Mouse (Mus musculus): ENCODE measurements around the gene Eif4b. TPM values are rescaled to one million over a fixed set of nuclear protein-coding genes. Genes with fewer than 3 reads are reported as not detected.

Gene Eif4b
- polyA plus RNA-seq, 1 experiment from 2014 or later: 107 TPM

DNA sequence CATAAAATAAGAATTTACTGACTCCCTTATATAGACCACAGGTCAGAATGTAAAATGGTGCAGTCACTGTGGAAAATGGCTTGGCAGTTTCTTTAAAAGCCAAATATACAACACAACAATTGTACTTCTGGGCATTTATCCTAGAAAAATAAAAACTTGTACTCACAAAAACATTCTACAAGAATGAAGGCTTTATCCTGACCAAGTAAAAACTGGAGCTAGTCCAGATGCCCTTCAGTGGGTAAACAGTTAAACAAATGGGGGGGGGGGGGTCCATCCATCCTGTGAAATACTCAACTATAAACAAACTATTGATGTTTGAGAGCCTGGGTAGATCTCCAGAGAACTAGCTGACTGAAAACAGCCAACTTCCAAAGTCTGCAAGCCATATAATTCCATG, 23.7 kb upstream of the Eif4b start:
- H3K27me3 ChIP-seq (replicated peaks): no peaks in the 10 kb centered on the region
- H3K9me3 ChIP-seq: no peaks in the 10 kb centered on the region
- no peak for ATAC-seq (ENCODE audit: insufficient read depth, low FRiP score, low read depth)
- H3K9ac ChIP-seq: no peak overlapping the region
- H3K4me1 ChIP-seq: no peaks in the 10 kb centered on the region
- H3K4me2 ChIP-seq: no peak overlapping the region
- H3K36me3 ChIP-seq: no peaks in the 10 kb centered on the region
- H3K4me3 ChIP-seq (replicated peaks): no peak overlapping the region
- no peak overlapping the region for H3K27ac ChIP-seq

DNA sequence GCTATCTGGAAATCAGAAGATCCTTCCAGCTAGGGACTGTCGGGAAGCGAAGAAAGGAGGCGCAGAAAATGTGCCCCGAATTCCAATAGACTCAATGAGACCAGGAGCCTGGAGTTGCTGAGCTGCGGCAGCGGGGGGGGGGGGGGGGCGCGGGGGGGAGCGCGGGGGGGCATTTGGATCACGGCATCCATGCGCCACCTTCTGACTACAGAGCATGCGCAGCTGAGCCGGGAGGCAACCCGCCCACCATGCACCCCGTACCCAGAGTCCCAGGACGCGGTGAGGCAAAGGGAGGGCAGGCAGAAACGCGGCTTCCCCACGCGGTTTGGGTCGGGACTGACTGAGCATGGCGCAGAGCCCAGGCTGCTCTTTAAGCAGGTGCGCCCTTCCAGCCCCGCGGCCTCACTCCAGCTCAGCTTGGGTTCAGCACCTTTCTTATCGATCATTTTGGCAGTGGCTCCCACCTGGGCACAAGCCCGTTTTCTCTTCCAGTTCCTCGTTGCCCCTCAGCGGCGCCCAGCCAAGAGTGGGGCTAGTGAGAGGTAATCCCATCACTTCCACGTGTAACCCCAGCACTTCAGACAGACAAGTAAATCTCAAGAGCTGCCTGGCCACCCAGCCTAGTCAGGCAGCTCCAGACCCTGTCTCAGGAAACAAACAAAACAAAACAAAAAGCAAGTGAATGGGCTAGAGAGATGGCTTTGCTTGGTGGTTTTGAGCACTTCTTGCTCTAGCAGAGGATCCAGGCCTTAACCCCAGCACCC, 21.5 kb upstream of the Eif4b start:
- H3K27ac ChIP-seq: peak overlapping the region; percentile 70

DNA sequence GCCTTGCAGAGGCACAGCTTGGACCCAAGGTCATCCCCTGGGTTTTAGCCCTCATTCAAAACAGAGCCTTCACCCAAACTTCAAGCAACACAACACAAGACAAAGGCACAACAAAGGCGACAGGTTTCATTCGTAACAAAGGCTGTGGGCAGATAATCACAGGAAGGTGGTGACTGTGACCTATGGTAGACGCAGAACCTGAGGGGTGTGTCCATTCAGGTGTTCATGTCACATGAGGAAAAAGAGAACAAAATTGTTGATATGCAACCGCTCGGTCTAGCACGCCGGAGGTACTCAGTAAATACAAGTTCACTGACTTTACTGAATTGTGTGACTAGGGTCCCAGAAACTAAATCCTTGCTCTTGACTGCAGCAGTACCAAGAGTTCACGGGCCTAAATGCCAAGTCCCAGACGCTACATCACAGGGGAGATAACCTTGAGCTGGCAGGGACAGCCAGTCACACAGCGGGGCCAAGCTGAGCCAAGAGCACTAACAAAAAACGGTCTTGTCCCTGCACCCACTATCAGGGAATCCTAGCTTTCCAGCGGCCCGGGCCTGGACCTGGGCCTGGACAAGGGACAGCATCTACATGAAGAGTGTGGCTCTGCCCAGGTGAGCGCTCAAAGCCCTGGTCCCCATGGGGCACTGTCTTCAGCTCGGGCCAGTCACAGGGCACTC, 16.9 kb upstream of the Eif4b start:
- Histone ChIP-seq H3K9me3 (no peaks in the 10 kb centered on the region), H3K27me3 (replicated peaks) (no peaks in the 10 kb centered on the region), H3K27ac (no peak overlapping the region), H3K36me3 (no peaks in the 10 kb centered on the region), H3K4me1 (no peaks in the 10 kb centered on the region), H3K4me3 (replicated peaks) (no peak overlapping the region), H3K9ac (no peak overlapping the region), H3K4me2 (no peak overlapping the region)
- ATAC-seq (ENCODE audit: insufficient read depth, low FRiP score, low read depth): no peak
- WGBS: 84% methylated on average over 15 of the region's 15 CpGs

More for the DNA sequence above, 21.5 kb upstream of the Eif4b start:
- H3K9ac ChIP-seq: no peak overlapping the region; the same call in 1 of the 2 replicates
- peak; percentile 60; the same call in 1 of the 2 replicates for ATAC-seq (ENCODE audit: insufficient read depth, low FRiP score, low read depth)
- peak overlapping the region; percentile 47 for H3K4me3 ChIP-seq (replicated peaks)
- no peaks in the 10 kb centered on the region for H3K36me3 ChIP-seq
- H3K9me3 ChIP-seq: no peaks in the 10 kb centered on the region
- H3K4me2 ChIP-seq: peak overlapping the region; percentile 83
- H3K4me1 ChIP-seq: no peaks in the 10 kb centered on the region
- WGBS: 1% methylated on average over 30 of the region's 33 CpGs
- H3K27me3 ChIP-seq (replicated peaks): no peaks in the 10 kb centered on the region

DNA sequence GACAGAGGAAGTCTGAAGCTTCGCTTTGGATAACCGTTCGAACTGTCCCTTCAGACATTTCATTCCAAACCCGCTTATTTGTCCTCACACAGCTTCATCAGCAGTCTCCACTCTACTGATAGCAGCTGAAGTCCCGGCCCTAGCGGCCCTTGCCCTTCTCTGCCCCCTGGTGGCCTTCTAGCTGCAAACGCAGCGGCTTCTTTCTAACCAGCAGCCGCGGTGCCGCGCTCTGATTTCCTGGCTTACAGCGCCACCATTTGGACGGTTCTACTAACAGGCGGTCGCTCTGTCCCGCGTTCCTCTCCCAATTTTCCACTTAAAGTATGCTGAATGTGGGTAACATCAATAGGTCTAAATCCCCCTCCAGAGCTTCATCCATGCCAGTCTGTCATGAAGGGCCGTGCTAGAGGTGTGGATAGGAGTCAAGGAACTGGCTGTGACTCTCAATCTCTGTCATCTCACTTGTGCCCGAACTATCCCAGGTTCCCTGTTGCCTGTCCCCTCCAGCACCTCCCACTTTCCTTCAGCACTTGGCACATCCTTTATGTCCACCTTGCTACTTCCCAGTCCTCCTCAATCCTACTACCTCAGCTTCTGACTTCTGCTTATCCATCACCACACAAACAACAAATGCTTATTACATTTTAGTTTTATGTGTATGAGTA, 7.8 kb upstream of the Eif4b start:
- no peak overlapping the region for H3K4me3 ChIP-seq (replicated peaks)
- no peaks in the 10 kb centered on the region for H3K36me3 ChIP-seq
- H3K9me3 ChIP-seq: no peaks in the 10 kb centered on the region
- H3K4me1 ChIP-seq: peaks cover 13% of the 10 kb centered on the region
- ATAC-seq (ENCODE audit: insufficient read depth, low FRiP score, low read depth): peak; percentile 59
- H3K9ac ChIP-seq: no peak overlapping the region
- no peak overlapping the region for H3K4me2 ChIP-seq
- H3K27me3 ChIP-seq (replicated peaks): no peaks in the 10 kb centered on the region
- WGBS: 3% methylated on average over 20 of the region's 20 CpGs
- H3K27ac ChIP-seq: no peak overlapping the region

DNA sequence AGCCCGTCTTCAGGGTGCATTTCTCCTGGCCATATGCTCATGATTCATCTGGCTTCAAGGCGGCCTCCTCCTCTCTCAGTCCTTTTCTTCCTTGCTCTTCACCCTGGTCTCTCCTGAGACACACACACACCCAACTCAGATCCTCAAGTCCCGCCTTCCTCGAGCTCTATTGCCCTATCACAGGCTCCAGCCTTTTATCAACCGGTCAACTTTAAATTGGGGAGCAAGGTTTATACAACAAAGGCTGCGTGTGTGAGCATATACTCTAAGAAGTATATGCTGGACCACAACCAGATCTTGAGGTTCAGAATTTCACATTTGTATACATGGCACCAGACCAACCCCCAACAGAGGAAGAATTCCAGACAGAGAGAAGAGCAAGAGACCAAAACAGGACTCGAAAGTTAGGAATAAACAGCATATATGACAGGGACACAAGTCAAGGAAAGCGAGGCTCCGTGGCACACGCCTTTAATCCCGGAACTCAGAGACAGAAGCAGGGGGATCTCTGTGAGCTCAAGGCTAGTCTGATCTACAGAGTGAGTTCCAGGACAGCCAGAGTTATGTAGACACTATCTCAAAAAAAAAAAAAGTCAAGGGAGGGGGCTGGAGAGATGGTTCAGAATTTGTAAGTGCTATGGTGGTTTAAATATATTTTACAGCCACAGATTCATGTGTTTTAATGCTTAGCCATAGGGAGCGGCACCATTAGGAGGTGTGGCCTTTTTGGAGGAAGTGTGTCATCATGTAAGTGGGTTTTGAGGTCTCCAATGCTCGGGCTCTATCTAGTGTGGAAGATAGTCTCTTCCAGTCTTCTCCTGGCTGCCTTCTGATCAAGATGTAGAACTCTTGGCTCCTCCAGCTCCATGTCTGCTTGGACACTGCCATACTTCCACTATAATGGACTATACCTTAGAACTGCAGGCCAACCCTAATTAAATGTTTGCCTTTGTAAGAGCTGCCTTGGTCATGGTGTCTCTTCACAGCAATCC, 2.8 kb upstream of the Eif4b start:
- Histone ChIP-seq H3K4me1 (0 out of 2 replicates have a peak, but pooled peaks cover 6% of the 10 kb centered on the region), H3K9me3 (no peaks in the 10 kb centered on the region), H3K27ac (no peak overlapping the region), H3K36me3 (no peaks in the 10 kb centered on the region), H3K4me3 (replicated peaks) (no peak overlapping the region), H3K27me3 (replicated peaks) (no peaks in the 10 kb centered on the region), H3K9ac (no peak overlapping the region), H3K4me2 (no peak overlapping the region)
- no peak for ATAC-seq (ENCODE audit: insufficient read depth, low FRiP score, low read depth)
- WGBS: 67% methylated on average over 13 of the region's 13 CpGs

DNA sequence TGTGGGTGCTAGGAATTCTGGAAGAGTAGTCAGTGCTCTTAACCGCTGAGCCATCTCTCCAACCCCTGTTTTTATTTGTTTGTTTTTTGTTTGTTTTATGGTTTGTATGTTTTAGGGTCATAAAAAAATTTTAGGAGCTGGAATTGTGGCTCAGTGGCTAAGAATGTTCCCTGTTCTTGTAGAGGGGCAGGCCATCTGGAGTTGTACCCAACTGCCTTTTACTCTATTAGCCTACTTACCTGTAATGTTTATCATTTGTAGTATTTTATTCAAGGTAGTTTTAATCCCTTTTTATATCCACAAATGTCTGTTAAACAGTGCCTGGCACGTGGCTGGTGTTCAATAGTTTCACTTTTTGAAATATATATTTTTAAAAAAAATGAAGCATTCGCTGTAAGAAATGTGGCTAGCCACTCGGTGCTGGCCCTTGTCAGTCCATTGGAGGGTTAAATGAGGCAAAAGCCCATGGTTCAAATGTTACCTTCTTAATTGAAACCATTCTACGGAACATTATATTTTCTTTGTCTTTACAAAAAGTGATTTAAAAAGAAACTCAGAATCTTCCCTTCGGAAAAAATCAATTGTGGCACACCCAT, 512 bp upstream of the Eif4b start:
- H3K4me2 ChIP-seq: peak overlapping the region; percentile 49
- no peaks in the 10 kb centered on the region for H3K27me3 ChIP-seq (replicated peaks)
- no peak overlapping the region for H3K9ac ChIP-seq
- peak overlapping the region; percentile 97; the same call in 1 of the 2 replicates for H3K27ac ChIP-seq
- H3K9me3 ChIP-seq: no peaks in the 10 kb centered on the region
- no peaks in the 10 kb centered on the region for H3K36me3 ChIP-seq
- peak overlapping the region; percentile 100 for H3K4me3 ChIP-seq (replicated peaks)
- H3K4me1 ChIP-seq: 0 out of 2 replicates have a peak, but pooled peaks cover 6% of the 10 kb centered on the region
- peak; percentile 3; the same call in 1 of the 2 replicates for ATAC-seq (ENCODE audit: insufficient read depth, low FRiP score, low read depth)
- 15% methylated on average over 6 of the region's 6 CpGs for WGBS

DNA sequence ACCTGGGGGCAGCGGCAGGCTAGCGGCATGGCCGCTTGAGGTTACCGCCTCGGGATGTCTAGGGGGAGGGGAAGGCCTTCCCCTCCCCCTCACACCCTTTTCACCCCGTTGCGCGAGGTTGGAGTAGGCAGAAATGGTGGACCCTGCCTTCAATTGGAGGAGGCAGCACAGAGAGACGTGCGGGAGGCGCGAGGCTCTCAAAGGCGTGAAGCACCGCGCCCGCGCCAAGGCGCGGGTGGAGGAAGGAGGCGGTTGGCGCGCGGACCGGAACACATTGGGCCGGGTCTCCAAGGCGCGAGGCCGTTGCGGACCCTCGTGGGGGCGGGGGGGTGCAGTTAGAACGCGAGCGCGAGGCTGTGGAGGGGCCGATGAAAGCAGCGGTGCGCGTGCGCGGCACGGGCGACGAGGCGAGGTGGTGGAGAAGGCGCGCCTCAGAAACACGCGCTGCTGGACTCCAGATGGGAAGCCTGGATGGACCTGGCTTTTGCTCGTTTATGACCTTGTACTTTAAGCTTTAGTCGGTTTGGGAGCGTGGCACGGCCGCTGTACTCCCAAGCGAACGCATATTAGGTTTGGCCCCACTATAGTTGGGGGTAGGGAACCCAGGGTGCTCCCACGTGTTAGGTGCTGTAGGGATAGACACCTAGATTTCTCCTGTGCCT, 628 bp downstream of the Eif4b start:
- peak overlapping the region; percentile 75 for H3K4me2 ChIP-seq
- peak; percentile 24 for ATAC-seq (ENCODE audit: insufficient read depth, low FRiP score, low read depth)

DNA sequence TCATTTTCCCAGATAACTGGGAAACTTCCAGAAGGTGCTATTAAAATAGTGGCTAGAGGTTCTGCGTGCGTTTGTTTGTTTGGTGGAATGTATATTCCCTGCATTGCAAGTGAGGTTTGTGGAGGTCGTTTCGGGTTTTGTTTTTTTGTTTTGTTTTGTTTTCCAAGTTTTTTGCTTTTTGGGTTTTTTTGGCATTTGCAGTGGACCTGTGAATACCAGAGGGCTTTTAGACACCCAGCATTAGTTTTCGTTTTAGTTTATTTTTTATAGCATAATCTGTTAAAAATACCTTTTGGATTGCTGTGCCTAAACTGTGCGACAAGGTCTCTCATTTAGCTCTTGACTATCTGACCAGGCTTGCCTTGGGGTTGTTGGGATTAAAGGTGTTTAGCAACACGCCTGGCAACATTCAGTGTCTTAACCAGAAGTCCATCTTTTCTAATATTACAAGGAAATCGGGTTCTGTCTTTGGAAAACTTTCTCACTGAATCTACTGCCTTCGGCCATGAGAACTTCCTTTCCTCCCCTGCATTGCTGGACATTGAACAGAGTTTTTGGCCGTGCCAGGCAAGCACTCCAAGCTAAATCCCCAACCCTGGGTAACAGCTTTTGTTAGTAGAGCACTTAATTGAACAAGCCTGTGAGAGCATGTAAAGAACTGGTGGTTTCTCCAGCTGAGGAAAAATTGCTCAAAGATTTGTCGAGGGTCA, 1.5 kb downstream of the Eif4b start:
- peak overlapping the region; percentile 75 for H3K4me2 ChIP-seq
- H3K4me3 ChIP-seq (replicated peaks): peak overlapping the region; percentile 100
- peak overlapping the region; percentile 99 for H3K9ac ChIP-seq
- ATAC-seq (ENCODE audit: insufficient read depth, low FRiP score, low read depth): no peak
- no peaks in the 10 kb centered on the region for H3K36me3 ChIP-seq
- H3K4me1 ChIP-seq: 0 out of 2 replicates have a peak, but pooled peaks cover 6% of the 10 kb centered on the region
- no peaks in the 10 kb centered on the region for H3K27me3 ChIP-seq (replicated peaks)
- H3K27ac ChIP-seq: peak overlapping the region; percentile 97; the same call in 1 of the 2 replicates
- 7% methylated on average over 11 of the region's 11 CpGs for WGBS
- H3K9me3 ChIP-seq: no peaks in the 10 kb centered on the region

More for the DNA sequence above, 628 bp downstream of the Eif4b start:
- Histone ChIP-seq H3K36me3 (no peaks in the 10 kb centered on the region), H3K4me3 (replicated peaks) (peak overlapping the region; percentile 100), H3K9me3 (no peaks in the 10 kb centered on the region), H3K9ac (peak overlapping the region; percentile 99), H3K27me3 (replicated peaks) (no peaks in the 10 kb centered on the region), H3K4me1 (0 out of 2 replicates have a peak, but pooled peaks cover 6% of the 10 kb centered on the region), H3K27ac (peak overlapping the region; percentile 97)
- under 1% methylated on average over 57 of the region's 57 CpGs for WGBS

DNA sequence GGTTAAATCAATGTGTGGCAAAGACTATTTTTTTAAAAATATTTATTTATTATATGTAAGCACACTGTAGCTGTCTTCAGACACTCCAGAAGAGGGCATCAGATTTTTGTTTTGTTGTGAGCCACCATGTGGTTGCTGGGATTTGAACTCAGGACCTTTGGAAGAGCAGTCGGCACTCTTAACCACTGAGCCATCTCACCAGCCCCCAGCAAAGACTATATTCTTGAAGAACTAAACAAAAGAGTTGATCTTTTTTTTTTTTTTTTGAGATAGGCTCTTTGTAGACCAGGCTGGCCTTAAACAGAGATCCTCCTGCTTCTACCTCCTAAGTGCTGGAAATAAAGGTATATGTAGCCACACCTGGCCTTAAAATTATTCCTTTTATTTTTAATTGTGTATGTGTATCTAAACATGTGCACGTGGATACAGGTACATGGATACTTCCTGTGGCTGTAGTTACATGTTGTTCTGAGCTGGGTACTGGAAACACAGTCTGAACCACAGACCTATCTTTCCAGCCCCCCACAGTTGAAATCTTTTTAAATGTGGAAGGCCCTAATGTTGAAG, 3.6 kb downstream of the Eif4b start:
- no peak overlapping the region for H3K4me3 ChIP-seq (replicated peaks)
- H3K27me3 ChIP-seq (replicated peaks): no peaks in the 10 kb centered on the region
- H3K27ac ChIP-seq: no peak overlapping the region
- H3K4me2 ChIP-seq: no peak overlapping the region
- no peak overlapping the region for H3K9ac ChIP-seq
- 0 out of 2 replicates have a peak, but pooled peaks cover 6% of the 10 kb centered on the region for H3K4me1 ChIP-seq
- WGBS: 81% methylated on average over 2 of the region's 2 CpGs
- no peak for ATAC-seq (ENCODE audit: insufficient read depth, low FRiP score, low read depth)
- H3K9me3 ChIP-seq: no peaks in the 10 kb centered on the region
- peaks cover 4% of the 10 kb centered on the region; the same call in 1 of the 2 replicates for H3K36me3 ChIP-seq

DNA sequence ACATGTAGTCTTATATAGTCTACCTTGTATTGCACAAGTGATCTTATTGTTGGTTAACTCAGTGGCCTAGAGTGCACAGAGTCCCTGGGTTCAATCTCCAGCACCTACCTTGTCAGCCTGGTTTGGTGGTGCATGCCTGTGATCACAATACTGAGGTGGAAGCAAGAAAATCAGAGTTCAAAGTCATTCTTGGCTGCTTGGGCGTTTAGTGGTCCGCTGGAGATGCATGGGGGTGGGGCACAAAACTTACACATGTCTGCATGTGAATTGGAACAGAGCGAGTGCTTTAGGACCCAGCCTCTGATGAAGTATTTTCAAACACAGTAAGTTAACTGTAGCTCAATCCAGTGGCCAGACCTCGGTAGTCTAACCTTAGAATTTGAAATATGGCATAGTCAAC, 5.6 kb downstream of the Eif4b start:
- Histone ChIP-seq H3K36me3 (peaks cover 14% of the 10 kb centered on the region; the same call in 1 of the 2 replicates), H3K9me3 (no peaks in the 10 kb centered on the region), H3K4me2 (no peak overlapping the region), H3K27ac (no peak overlapping the region), H3K4me3 (replicated peaks) (no peak overlapping the region), H3K4me1 (0 out of 2 replicates have a peak, but pooled peaks cover 6% of the 10 kb centered on the region), H3K9ac (no peak overlapping the region), H3K27me3 (replicated peaks) (no peaks in the 10 kb centered on the region)
- ATAC-seq (ENCODE audit: insufficient read depth, low FRiP score, low read depth): no peak
- 69% methylated on average over 4 of the region's 4 CpGs for WGBS

All from stomach, embryonic 15.5 days (tissue).